Mouse (Mus musculus) forebrain, embryonic 11.5 days (tissue): ENCODE measurements around the gene Tdrd3. TPM values are rescaled to one million over a fixed set of nuclear protein-coding genes. Genes with fewer than 3 reads are reported as not detected.

Source experiments
- ATAC-seq: fragments of 200-750 bp; cut with Nextera tagmentation; replicated peaks from 2 replicates; pipeline ENCODE4 v1.8.0; 2017; ENCODE audit warnings: moderate TSS enrichment; ENCODE audit not compliant: low FRiP score
- DNase-seq: peaks from one replicate; pipeline ENCODE4 v3.0.0-alpha.2; 2017; ENCODE audit warnings: low spot score
- H3K27ac ChIP-seq: fragments of 300-500 bp; sonication (generic); 2 replicates; pipeline ENCODE4 v1.5.1; 2014; ENCODE audit warnings: low read depth, low read length
- H3K27me3 ChIP-seq: fragments of 300-500 bp; sonication (generic); 2 replicates; pipeline ENCODE4 v1.6.1; 2014; ENCODE audit warnings: mild to moderate bottlenecking, low read length, mixed read lengths; ENCODE audit not compliant: control insufficient read depth, insufficient read depth
- H3K36me3 ChIP-seq: fragments of 300-500 bp; sonication (generic); 2 replicates; pipeline ENCODE4 v1.6.1; 2014; ENCODE audit warnings: mild to moderate bottlenecking, low read length, moderate library complexity, mixed read lengths; ENCODE audit not compliant: control insufficient read depth, insufficient read depth
- H3K4me1 ChIP-seq: fragments of 300-500 bp; sonication (generic); replicated peaks from 2 replicates; pipeline ENCODE4 v1.6.1; 2014; ENCODE audit warnings: low read length, mixed read lengths; ENCODE audit not compliant: control insufficient read depth, insufficient read depth
- H3K4me2 ChIP-seq: fragments of 300-500 bp; sonication (generic); 2 replicates; pipeline ENCODE4 v1.6.1; 2014; ENCODE audit warnings: low read depth, mild to moderate bottlenecking, low read length, moderate library complexity, mixed read lengths; ENCODE audit not compliant: severe bottlenecking
- H3K4me3 ChIP-seq: fragments of 300-500 bp; sonication (generic); 2 replicates; pipeline ENCODE4 v1.5.1; 2014; ENCODE audit warnings: low read depth, low read length
- H3K9ac ChIP-seq: fragments of 300-500 bp; sonication (generic); 2 replicates; pipeline ENCODE4 v1.6.1; 2014; ENCODE audit warnings: low read length
- H3K9me3 ChIP-seq: fragments of 300-500 bp; sonication (generic); 2 replicates; pipeline ENCODE4 v1.6.1; 2016; ENCODE audit warnings: low read length, mixed read lengths; ENCODE audit not compliant: control insufficient read depth
- WGBS: fragments of 180-500 bp; shearing (Covaris S2); extraction: QIAGEN DNeasy Blood & Tissue Kit; methylation state at CpG from one replicate; pipeline ENCODE4 v1.1.7; 2014; 5-methylcytosine and 5-hydroxymethylcytosine counted together
- polyA plus RNA-seq: library from polyadenylated mRNA; unstranded; fragments of >200 nt; fragmentation: Nextera tagmentation; extraction: Ambion mirVana; gene quantifications from 2 replicates; pipeline ENCODE4 v1.2.1, GENCODE M21; 2014

The Tdrd3 gene
- polyA plus RNA-seq, 1 experiment from 2014 or later = 39.7 TPM

DNA sequence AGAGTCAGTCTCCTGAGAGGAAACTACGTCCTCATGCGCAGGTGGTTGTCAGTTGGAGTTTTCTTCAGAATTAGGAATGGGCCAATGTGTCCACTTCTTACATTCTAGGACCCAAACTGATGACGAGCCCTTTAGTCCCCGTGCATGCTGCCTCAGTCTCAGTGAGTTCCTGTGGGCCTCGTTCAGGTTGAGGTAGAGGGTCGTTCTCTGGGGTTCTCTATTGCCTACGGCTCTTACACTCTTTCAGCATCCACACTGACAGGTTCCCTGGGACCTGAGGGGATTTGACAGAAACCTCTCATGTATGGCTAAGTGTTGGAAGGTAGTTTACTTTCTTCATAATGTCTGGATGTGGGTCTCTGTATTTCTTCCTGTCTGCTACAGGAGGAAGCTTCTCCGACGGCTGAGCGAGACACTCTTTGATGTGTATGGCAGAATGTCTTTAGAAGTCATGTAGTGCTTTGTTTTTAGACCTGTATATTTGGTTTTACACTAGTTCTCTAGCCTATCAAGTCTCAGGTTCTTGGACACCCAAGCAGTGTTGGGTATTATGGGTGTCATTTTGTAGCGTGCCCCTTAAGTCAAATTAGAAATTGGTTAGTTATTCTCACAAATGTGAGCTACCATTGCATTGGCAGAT is 81.6 kb downstream of the Tdrd3 start:
- Histone ChIP-seq H3K27me3 (no peaks in the 10 kb centered on the region), H3K4me1 (no peaks in the 10 kb centered on the region), H3K36me3 (no peaks in the 10 kb centered on the region), H3K27ac (no peak overlapping the region), H3K9me3 (no peaks in the 10 kb centered on the region), H3K4me2 (no peak overlapping the region), H3K4me3 (no peak overlapping the region), H3K9ac (no peak overlapping the region)
- DNase-seq (no peak), ATAC-seq (no peak)
- 94% methylated on average over 11 of the region's 11 CpGs for WGBS

GRCm38 (mm10) chr14:87505924-87506323 is 89.5 kb downstream of the Tdrd3 start:
- no peak overlapping the region for H3K4me2 ChIP-seq
- no peaks in the 10 kb centered on the region for H3K36me3 ChIP-seq
- no peaks in the 10 kb centered on the region for H3K27me3 ChIP-seq
- no peak overlapping the region for H3K4me3 ChIP-seq
- no peak for DNase-seq
- WGBS = 90% methylated on average over 8 of the region's 8 CpGs
- H3K4me1 ChIP-seq = no peaks in the 10 kb centered on the region
- H3K9me3 ChIP-seq = no peaks in the 10 kb centered on the region
- no peak overlapping the region for H3K27ac ChIP-seq
- no peak for ATAC-seq
- no peak overlapping the region for H3K9ac ChIP-seq

- Histone ChIP-seq H3K4me3 (no peak overlapping the region), H3K27me3 (no peaks in the 10 kb centered on the region), H3K9me3 (no peaks in the 10 kb centered on the region), H3K9ac (no peak overlapping the region), H3K4me1 (no peaks in the 10 kb centered on the region), H3K36me3 (no peaks in the 10 kb centered on the region), H3K4me2 (no peak overlapping the region), H3K27ac (no peak overlapping the region)
- 45% methylated on average over 3 of the region's 3 CpGs for WGBS
- ATAC-seq (peak; percentile 31; the same call in 1 of the 2 replicates), DNase-seq (no peak)
These were observed 98.8 kb downstream of the Tdrd3 start for GRCm38 (mm10) chr14:87515281-87515680.

DNA sequence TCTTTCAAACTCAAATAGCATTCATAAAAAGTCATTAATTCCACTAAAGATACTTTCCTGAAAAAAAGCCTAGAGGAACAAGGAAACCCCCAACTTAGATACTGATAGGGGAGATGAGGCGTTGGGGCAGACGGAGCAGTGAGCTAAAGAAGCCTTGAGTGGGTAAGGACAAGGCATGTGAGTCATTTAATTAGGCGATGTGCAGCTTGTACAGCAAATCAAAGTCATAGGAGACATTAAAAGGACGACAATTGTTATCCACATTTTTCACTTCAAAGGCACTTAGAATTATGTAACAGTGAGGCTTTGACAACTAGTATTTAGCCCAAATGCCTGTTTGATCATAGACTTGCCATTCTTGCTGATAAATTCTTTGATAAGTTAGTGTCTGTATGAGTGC is 100.9 kb downstream of the Tdrd3 start:
- no peak overlapping the region for H3K27ac ChIP-seq
- H3K9ac ChIP-seq = no peak overlapping the region
- no peak overlapping the region for H3K4me3 ChIP-seq
- WGBS = 59% methylated on average over 4 of the region's 4 CpGs
- H3K27me3 ChIP-seq = no peaks in the 10 kb centered on the region
- no peak overlapping the region for H3K4me2 ChIP-seq
- H3K36me3 ChIP-seq = no peaks in the 10 kb centered on the region
- no peaks in the 10 kb centered on the region for H3K4me1 ChIP-seq
- H3K9me3 ChIP-seq = no peaks in the 10 kb centered on the region
- no peak for DNase-seq
- ATAC-seq = no peak

- DNase-seq = no peak
- WGBS = 85% methylated on average over 8 of the region's 8 CpGs
- Histone ChIP-seq H3K9me3 (no peaks in the 10 kb centered on the region), H3K27me3 (no peaks in the 10 kb centered on the region), H3K4me3 (no peak overlapping the region), H3K27ac (no peak overlapping the region), H3K4me2 (no peak overlapping the region), H3K4me1 (no peaks in the 10 kb centered on the region), H3K36me3 (no peaks in the 10 kb centered on the region), H3K9ac (no peak overlapping the region)
- ATAC-seq = no peak
These were observed 115.4 kb downstream of the Tdrd3 start for GRCm38 (mm10) chr14:87531847-87532246.

GRCm38 (mm10) chr14:87537127-87537819 is 120.8 kb downstream of the Tdrd3 start:
- H3K9me3 ChIP-seq = no peaks in the 10 kb centered on the region
- no peak overlapping the region for H3K9ac ChIP-seq
- H3K36me3 ChIP-seq = no peaks in the 10 kb centered on the region
- no peak overlapping the region for H3K27ac ChIP-seq
- H3K4me1 ChIP-seq = no peaks in the 10 kb centered on the region
- 59% methylated on average over 4 of the region's 4 CpGs for WGBS
- peak; percentile 56; the same call in 1 of the 2 replicates for ATAC-seq
- H3K4me3 ChIP-seq = no peak overlapping the region
- H3K27me3 ChIP-seq = no peaks in the 10 kb centered on the region
- H3K4me2 ChIP-seq = no peak overlapping the region
- no peak for DNase-seq

DNA sequence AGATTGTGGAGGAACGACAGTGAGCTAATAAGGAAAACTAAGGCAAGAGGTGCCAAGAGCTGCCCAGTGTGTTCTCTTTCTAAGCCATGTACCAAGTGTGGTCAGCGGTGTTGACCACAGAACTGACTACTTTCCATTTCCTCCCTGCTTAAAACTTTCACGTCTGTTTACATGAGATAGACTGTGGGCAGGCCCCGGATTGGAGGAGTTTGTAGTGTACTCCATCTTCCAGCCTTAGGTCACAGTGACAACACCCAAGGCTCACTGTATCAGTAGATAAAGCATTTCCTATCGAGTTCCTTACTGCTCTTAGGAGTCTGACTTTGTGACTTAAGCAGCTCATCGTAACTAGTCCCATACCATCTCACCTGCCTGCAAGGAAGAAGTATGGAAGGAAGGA is 133.5 kb downstream of the Tdrd3 start:
- no peak for ATAC-seq
- H3K4me1 ChIP-seq = no peaks in the 10 kb centered on the region
- H3K4me2 ChIP-seq = no peak overlapping the region
- H3K4me3 ChIP-seq = no peak overlapping the region
- H3K9me3 ChIP-seq = no peaks in the 10 kb centered on the region
- H3K9ac ChIP-seq = no peak overlapping the region
- no peaks in the 10 kb centered on the region for H3K27me3 ChIP-seq
- WGBS = 88% methylated on average over 6 of the region's 6 CpGs
- no peak for DNase-seq
- H3K27ac ChIP-seq = no peak overlapping the region
- no peaks in the 10 kb centered on the region; the same call in 1 of the 2 replicates for H3K36me3 ChIP-seq

DNA sequence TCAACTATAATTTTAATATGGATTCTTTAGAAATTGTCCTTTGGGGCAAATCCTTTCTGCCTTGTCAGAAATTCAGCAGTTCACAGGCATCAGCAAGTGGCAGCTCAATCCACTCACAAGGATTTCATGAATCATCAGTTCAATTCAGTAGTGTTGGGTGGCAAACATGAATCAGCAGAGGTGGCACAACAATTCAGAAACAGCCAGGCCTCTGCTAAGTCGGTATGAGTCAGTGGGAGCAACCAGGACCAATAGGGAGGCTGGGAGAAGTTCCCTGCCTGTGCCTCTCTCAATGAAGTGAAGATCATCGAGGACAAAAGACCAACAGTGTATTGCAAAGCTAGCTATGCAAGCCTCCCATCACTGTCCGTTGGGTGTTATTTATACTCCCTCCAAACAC is 135.8 kb downstream of the Tdrd3 start:
- H3K27ac ChIP-seq = no peak overlapping the region
- no peaks in the 10 kb centered on the region for H3K4me1 ChIP-seq
- no peak for ATAC-seq
- DNase-seq = no peak
- H3K36me3 ChIP-seq = no peaks in the 10 kb centered on the region
- H3K4me3 ChIP-seq = no peak overlapping the region
- 73% methylated on average over 3 of the region's 3 CpGs for WGBS
- no peak overlapping the region for H3K4me2 ChIP-seq
- H3K9me3 ChIP-seq = no peaks in the 10 kb centered on the region
- no peaks in the 10 kb centered on the region for H3K27me3 ChIP-seq
- H3K9ac ChIP-seq = no peak overlapping the region

DNA sequence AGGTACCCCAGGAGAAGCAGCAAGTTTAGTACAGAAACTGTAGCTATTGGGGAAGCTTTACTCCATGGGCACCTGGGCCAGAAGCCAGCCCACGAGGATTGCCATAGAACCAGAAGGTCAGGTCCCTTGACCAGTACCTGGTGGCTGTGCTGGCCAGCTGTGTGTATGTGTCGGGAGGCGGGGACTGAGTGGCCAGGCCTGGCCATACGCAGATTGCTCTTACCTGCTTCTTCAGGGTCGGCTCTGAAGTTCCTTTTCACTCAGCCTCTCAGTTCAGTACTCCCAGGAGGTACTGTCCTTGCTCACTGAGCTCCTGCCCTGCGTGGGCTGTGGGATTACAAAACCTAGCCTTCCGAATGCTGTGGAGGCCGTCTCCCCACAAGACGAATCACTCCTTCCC is 147.4 kb downstream of the Tdrd3 start:
- Histone ChIP-seq H3K9me3 (no peaks in the 10 kb centered on the region), H3K27me3 (no peaks in the 10 kb centered on the region), H3K4me2 (no peak overlapping the region), H3K27ac (no peak overlapping the region), H3K9ac (no peak overlapping the region), H3K36me3 (no peaks in the 10 kb centered on the region), H3K4me1 (0 out of 2 replicates have a peak, but pooled peaks cover 6% of the 10 kb centered on the region), H3K4me3 (no peak overlapping the region)
- DNase-seq = no peak
- 77% methylated on average over 9 of the region's 9 CpGs for WGBS
- no peak for ATAC-seq
